Mouse (Mus musculus) myocyte (in vitro differentiated cells): ENCODE results near the gene Zfp354a. TPM values are rescaled to one million over a fixed set of nuclear protein-coding genes. Genes with fewer than 3 reads are reported as not detected.
"Not testable (repeated sequence)": the region's sequence is repeated elsewhere in the genome, so short reads cannot be mapped to it uniquely, and the experiment has no call there.

Experiments
- H3K27me3 ChIP-seq: one replicate; pipeline ENCODE4 v1.6.1; 2011; ENCODE audit not compliant: control insufficient read depth, insufficient read depth, insufficient read length
- H3K36me3 ChIP-seq: one replicate; pipeline ENCODE4 v1.6.1; 2011; ENCODE audit not compliant: control insufficient read depth, insufficient read depth
- H3K4me2 ChIP-seq: one replicate; pipeline ENCODE4 v1.6.1; 2011; ENCODE audit warnings: low read depth, control low read depth
- H3K4me3 ChIP-seq: one replicate; pipeline ENCODE4 v1.5.1; 2011; ENCODE audit warnings: mild to moderate bottlenecking, control low read depth, moderate library complexity
- H3K79me2 ChIP-seq: one replicate; pipeline ENCODE4 v1.6.1; 2011; ENCODE audit not compliant: control insufficient read depth, insufficient read depth
- H3ac ChIP-seq: one replicate; pipeline ENCODE4 v1.6.1; 2011; ENCODE audit not compliant: control insufficient read depth, insufficient read length
- CEBPB ChIP-seq: IDR thresholded peaks from 2 replicates; pipeline ENCODE4 v1.6.1; 2011; ENCODE audit warnings: mild to moderate bottlenecking, moderate library complexity; ENCODE audit not compliant: poor library complexity, insufficient read depth, severe bottlenecking
- E2F4 ChIP-seq: IDR thresholded peaks from one replicate; pipeline ENCODE4 v1.6.1; 2011; ENCODE audit warnings: mild to moderate bottlenecking, control low read depth, moderate library complexity; ENCODE audit not compliant: insufficient read depth
- MAX ChIP-seq: IDR thresholded peaks from one replicate; pipeline ENCODE4 v1.6.1; 2011; ENCODE audit warnings: low read depth, mild to moderate bottlenecking, control low read depth
- MYOD1 ChIP-seq, 3 experiments: IDR thresholded peaks; one replicate each; pipeline ENCODE4 v1.6.1; 2011; ENCODE audit warnings: control low read depth in 2 of 3, low read depth in 2 of 3, mild to moderate bottlenecking in 2 of 3, moderate library complexity in 1 of 3; ENCODE audit not compliant: insufficient read length in 2 of 3, control insufficient read depth in 1 of 3
- MYOG ChIP-seq, 3 experiments: IDR thresholded peaks; one replicate each; pipeline ENCODE4 v1.6.1; 2011; ENCODE audit warnings: control low read depth in 2 of 3, low read depth in 2 of 3, mild to moderate bottlenecking in 2 of 3; ENCODE audit not compliant: insufficient read length in 2 of 3, control insufficient read depth in 1 of 3, insufficient read depth in 1 of 3
- POLR2A ChIP-seq: IDR thresholded peaks from one replicate; pipeline ENCODE4 v1.6.1; 2011; ENCODE audit warnings: low read depth, mild to moderate bottlenecking, control low read depth, moderate library complexity; ENCODE audit not compliant: insufficient read length
- POLR2AphosphoS2 ChIP-seq: IDR thresholded peaks from one replicate; pipeline ENCODE4 v1.6.1; 2011; ENCODE audit warnings: low read depth, control low read depth; ENCODE audit not compliant: insufficient read length
- REST ChIP-seq: IDR thresholded peaks from one replicate; pipeline ENCODE4 v1.6.1; 2011; ENCODE audit warnings: mild to moderate bottlenecking, control low read depth, moderate library complexity; ENCODE audit not compliant: insufficient read depth, insufficient read length
- SRF ChIP-seq: IDR thresholded peaks from one replicate; pipeline ENCODE4 v1.6.1; 2011; ENCODE audit warnings: low read depth; ENCODE audit not compliant: control insufficient read depth, insufficient read length
- TCF12 ChIP-seq: IDR thresholded peaks from one replicate; pipeline ENCODE4 v1.6.1; 2011; ENCODE audit warnings: mild to moderate bottlenecking, control low read depth; ENCODE audit not compliant: poor library complexity, insufficient read depth, severe bottlenecking
- TCF3 ChIP-seq: IDR thresholded peaks from one replicate; pipeline ENCODE4 v1.6.1; 2011; ENCODE audit warnings: low read depth, control low read depth; ENCODE audit not compliant: insufficient read length
- USF1 ChIP-seq: IDR thresholded peaks from one replicate; pipeline ENCODE4 v1.6.1; 2011; ENCODE audit warnings: low read depth, mild to moderate bottlenecking, control low read depth, moderate library complexity
- polyA plus RNA-seq: library from polyadenylated mRNA; unstranded; fragments of >200 nt; fragmentation: generic; extraction: Trizol; gene quantifications from one replicate; pipeline ENCODE4 v1.2.1, GENCODE M21; 2012; ENCODE audit warnings: missing spikeins

Gene Zfp354a
- polyA plus RNA-seq, result 0.95 TPM

DNA sequence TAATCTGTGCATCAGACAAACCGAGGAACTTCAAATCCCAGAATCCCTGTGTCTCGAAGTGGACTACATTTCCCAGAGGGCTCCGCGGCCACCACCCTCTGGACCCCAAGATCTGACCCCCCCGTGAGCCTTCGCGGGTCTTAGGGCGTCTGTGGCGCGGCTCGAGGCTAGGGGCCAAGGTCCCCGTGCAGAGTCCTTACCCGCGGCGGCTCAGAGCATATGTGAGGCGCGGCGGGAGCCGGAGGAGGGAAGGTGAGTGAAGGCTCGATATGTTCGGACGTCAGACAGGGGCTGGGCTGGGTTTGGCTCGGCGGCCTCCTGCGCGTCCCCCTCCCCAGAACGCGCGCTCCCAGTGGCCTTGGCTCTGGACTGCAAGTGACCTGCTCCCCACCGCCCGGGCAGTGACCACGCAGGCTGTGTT, at the start of gene Zfp354a:
Gene Zfp354a, plus strand, starts transcription at position 107 of the 421 bp plus-strand sequence.
- Histone ChIP-seq H3K79me2 (no peaks in the 10 kb centered on the region), H3ac (peak within 1 kb of the TSS; percentile 68), H3K36me3 (no peaks in the 10 kb centered on the region), H3K4me2 (peak within 1 kb of the TSS; percentile 71), H3K4me3 (peak within 1 kb of the TSS; percentile 46), H3K27me3 (no peaks in the 10 kb centered on the region)
- TF ChIP-seq USF1, result no peak
- no peak for TF ChIP-seq MYOD1 (IDR thresholded peaks at IDR 0.05; ENCODE audit: control insufficient read depth in 1 of 3, insufficient read length in 2 of 3, low read depth in 2 of 3)
- no peak for TF ChIP-seq SRF
- TF ChIP-seq MYOG (IDR thresholded peaks at IDR 0.05; ENCODE audit: control insufficient read depth in 1 of 3, insufficient read depth in 1 of 3, insufficient read length in 2 of 3, low read depth in 2 of 3), result no peak
- no peak for TF ChIP-seq TCF3
- no peak for TF ChIP-seq E2F4
- TF ChIP-seq POLR2AphosphoS2, result no peak
- TF ChIP-seq REST, result no peak
- TF ChIP-seq MAX, result no peak
- no peak for TF ChIP-seq CEBPB
- TF ChIP-seq TCF12, result no peak
- TF ChIP-seq POLR2A, result no peak

DNA sequence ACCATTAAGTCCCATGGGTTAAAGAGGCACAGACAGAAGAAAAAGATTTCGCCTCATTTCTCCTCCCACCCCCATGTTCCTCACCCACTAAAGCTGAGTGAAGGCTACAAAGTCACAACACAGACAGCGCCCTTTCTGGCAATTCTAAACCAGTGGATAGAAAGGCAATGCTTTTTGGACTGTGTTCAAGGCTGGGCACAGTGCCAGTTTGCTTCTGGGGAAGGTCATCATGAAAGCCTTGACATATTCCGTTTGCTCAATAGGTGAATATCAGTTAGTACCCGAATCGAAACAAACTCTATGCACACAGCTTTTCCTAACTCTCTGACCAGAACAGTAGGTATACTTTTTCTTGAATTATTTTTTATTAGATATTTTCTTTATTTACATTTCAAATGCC, 47.2 kb upstream of the Zfp354a start:
- Histone ChIP-seq H3K4me2 (no peak overlapping the region), H3K79me2 (no peaks in the 10 kb centered on the region), H3K4me3 (no peak overlapping the region), H3ac (no peak overlapping the region), H3K27me3 (no peaks in the 10 kb centered on the region), H3K36me3 (no peaks in the 10 kb centered on the region)
- TF ChIP-seq MYOD1 (IDR thresholded peaks at IDR 0.05; ENCODE audit: control insufficient read depth in 1 of 3, insufficient read length in 2 of 3, low read depth in 2 of 3) (no peak), POLR2A (no peak), E2F4 (no peak), REST (no peak), SRF (no peak), MYOG (IDR thresholded peaks at IDR 0.05; ENCODE audit: control insufficient read depth in 1 of 3, insufficient read depth in 1 of 3, insufficient read length in 2 of 3, low read depth in 2 of 3) (no peak), CEBPB (no peak), USF1 (no peak), POLR2AphosphoS2 (no peak), TCF12 (no peak)

DNA sequence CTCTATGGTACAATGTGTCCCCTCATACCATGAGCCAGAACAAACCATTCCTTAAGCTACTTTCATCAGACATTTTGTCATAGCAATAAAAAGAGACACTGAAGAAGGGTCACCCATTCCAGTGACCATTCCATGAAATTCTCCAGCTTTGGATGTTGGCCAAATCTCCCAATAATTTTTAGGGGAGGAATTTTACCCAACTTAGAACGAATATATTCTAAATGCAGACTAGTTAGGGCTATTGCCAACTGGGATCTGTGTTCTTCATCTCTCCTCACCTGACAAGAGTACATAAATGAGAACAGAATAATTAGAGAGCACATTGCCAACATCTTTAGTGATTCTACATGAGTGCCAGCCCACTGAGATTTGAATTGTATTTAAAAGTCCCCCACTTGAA, 45.1 kb upstream of the Zfp354a start, which contains the start of gene Olfr54:
Gene Olfr54, plus strand, starts transcription at position 301 of the 400 bp plus-strand sequence.
- Histone ChIP-seq H3K4me2 (no peak within 1 kb of the TSS), H3ac (no peak within 1 kb of the TSS)
- TF ChIP-seq POLR2AphosphoS2 (no peak), USF1 (no peak), E2F4 (no peak), MYOD1 (IDR thresholded peaks at IDR 0.05; ENCODE audit: control insufficient read depth in 1 of 3, insufficient read length in 2 of 3, low read depth in 2 of 3) (no peak), REST (no peak), MYOG (IDR thresholded peaks at IDR 0.05; ENCODE audit: control insufficient read depth in 1 of 3, insufficient read depth in 1 of 3, insufficient read length in 2 of 3, low read depth in 2 of 3) (no peak), SRF (no peak), TCF3 (no peak)

DNA sequence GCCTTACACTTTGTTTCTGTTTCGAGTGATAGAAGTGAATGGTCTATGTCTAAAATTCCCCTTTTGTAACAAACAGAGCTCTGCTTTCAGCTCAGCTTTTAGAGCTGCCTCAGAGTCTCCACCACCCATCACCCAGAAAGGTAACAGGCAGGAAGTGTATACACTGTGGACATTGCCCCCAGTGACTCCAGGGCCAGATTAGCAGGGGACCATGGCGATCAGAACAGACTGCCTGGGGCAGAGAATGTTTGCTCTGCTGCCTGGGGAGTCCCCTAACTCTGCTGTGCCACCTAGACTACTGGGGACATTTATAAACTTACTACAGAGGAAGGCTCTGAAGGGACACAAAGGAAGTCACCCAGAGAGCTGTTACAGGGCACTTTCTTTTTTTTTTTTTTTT, 42.7 kb upstream of the Zfp354a start:
- H3K4me3 ChIP-seq, result no peak overlapping the region
- H3K27me3 ChIP-seq, result no peaks in the 10 kb centered on the region
- no peak overlapping the region for H3K4me2 ChIP-seq
- no peaks in the 10 kb centered on the region for H3K36me3 ChIP-seq
- no peak overlapping the region for H3ac ChIP-seq
- TF ChIP-seq MYOG (IDR thresholded peaks at IDR 0.05; ENCODE audit: control insufficient read depth in 1 of 3, insufficient read depth in 1 of 3, insufficient read length in 2 of 3, low read depth in 2 of 3), result no peak
- no peak for TF ChIP-seq TCF12
- no peak for TF ChIP-seq CEBPB
- TF ChIP-seq TCF3, result no peak
- TF ChIP-seq POLR2AphosphoS2, result no peak
- no peak for TF ChIP-seq POLR2A
- no peak for TF ChIP-seq MYOD1 (IDR thresholded peaks at IDR 0.05; ENCODE audit: control insufficient read depth in 1 of 3, insufficient read length in 2 of 3, low read depth in 2 of 3)
- TF ChIP-seq USF1, result no peak
- TF ChIP-seq MAX, result no peak
- TF ChIP-seq SRF, result no peak
- TF ChIP-seq E2F4, result no peak
- no peak for TF ChIP-seq REST
- no peaks in the 10 kb centered on the region for H3K79me2 ChIP-seq

More for the DNA sequence above, 45.1 kb upstream of the Zfp354a start, which contains the start of gene Olfr54:
- no peaks in the 10 kb centered on the region for H3K36me3 ChIP-seq
- H3K79me2 ChIP-seq, result no peaks in the 10 kb centered on the region
- H3K4me3 ChIP-seq, result no peak within 1 kb of the TSS
- no peaks in the 10 kb centered on the region for H3K27me3 ChIP-seq

DNA sequence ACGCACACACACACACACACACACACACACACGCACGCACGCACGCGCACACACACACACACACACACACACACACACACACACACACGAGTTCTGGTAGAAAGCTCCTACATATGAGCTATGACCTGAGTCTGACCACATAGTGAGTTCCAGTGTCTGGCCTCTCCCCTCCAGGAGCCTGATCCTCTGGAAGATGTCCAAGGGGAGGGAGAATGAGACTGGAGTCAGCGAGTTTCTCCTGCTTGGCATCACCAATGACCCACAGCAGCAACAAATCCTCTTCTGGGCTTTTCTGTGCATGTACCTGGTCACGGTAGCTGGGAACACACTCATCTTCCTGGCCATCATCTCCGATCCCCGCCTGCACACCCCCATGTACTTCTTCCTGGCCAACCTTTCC, 32.2 kb upstream of the Zfp354a start:
- H3K27me3 ChIP-seq, H3K79me2 ChIP-seq, H3K4me3 ChIP-seq, H3ac ChIP-seq, H3K4me2 ChIP-seq, H3K36me3 ChIP-seq: not testable (repeated sequence)

DNA sequence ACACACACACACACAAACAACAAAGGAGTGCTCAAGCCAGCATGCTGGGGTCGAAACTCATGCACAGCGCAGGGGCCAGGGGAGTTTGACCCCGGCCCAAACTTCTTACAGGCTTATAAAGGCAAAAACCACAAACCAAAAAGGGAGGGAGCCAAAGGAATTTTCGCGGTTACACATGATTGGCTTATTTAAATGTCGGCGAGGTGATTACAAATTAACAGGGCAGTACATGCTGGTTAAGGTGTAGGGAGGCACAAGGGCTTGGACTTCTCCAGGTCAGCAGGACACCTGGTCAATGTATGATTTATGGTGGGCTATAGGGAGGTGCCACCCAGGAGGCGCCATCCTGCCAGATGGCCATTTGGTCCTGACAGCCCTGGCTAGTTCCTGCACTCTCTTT, 29.7 kb upstream of the Zfp354a start:
- not testable (repeated sequence) for H3K4me2 ChIP-seq, H3K36me3 ChIP-seq, H3ac ChIP-seq, H3K4me3 ChIP-seq, H3K79me2 ChIP-seq, H3K27me3 ChIP-seq
